In the genomic region with DNA sequence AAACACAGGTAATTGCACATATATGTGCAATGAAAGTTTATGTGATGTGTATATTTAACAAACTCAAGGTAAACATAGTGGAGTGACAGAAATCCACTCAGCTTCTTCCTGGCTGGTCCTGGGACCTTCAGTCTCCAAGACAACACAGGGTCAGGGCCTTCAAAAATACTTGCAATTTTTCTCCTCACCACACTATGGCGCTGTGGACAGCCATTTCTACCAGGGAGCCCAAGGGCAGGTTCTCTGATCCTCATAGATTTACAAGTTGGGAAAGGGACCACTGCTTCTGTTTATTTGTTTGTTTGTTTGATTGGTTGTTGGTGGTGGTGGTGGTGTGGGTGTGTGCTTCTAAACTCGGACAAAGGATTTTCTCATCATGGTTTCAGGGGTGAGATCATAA, we compare ENCODE assay signal across 9 mouse cellular contexts. TPM values are rescaled to one million over a fixed set of nuclear protein-coding genes. Genes with fewer than 3 reads are reported as not detected.
A peak's percentile ranks its signal among the peaks of the same experiment; 100 is the strongest.
DNase-seq lines count a peak whose midpoint lies in the region; ATAC-seq and TF ChIP-seq lines count a peak whose summit lies in the region.
"Had no signal": no experiment of that assay in that cellular context is flagged by ENCODE, and none has a peak within 500 bp of the region (broad histone marks: within the 10 kb centered on the region; RNA-seq: fewer than 3 reads in every experiment).

No protein-coding gene starts in this region.

- H3K27me3 ChIP-seq in forebrain, embryonic 16.5 days (replicated peaks; ENCODE audit: control insufficient read depth, insufficient read depth, low read length): peaks cover 9% of the 10 kb centered on the region

- no peaks in the 10 kb centered on the region for H3K36me3 ChIP-seq in forebrain, embryonic 16.5 days (ENCODE audit: control insufficient read depth, insufficient read depth)
- H3K36me3 ChIP-seq: neural tube, embryonic 12.5 days had no signal

- H3K4me1 ChIP-seq in forebrain, embryonic 16.5 days (replicated peaks; ENCODE audit: control insufficient read depth, insufficient read depth, low read length): peaks cover 12% of the 10 kb centered on the region

- DNase-seq in gastrocnemius, adult 2 months: peak; percentile 43
- DNase-seq in gastrocnemius, postnatal 25 days: no peak
- DNase-seq in thymus, postnatal 0 days (ENCODE audit: low spot score): peak; percentile 42
- no peak for DNase-seq in thymus, postnatal 36 days
- DNase-seq in neural tube, embryonic 10.5 days (ENCODE audit: extremely low spot score, low spot score): no peak
- DNase-seq in ovary, postnatal 36 days (ENCODE audit: low spot score): no peak

- 0 out of 2 replicates have a peak, but pooled peaks have one; percentile 45 for ATAC-seq in erythroblast, adult 5-6 weeks (replicated peaks; ENCODE audit: low FRiP score, poor library complexity, severe bottlenecking)
- no peak for ATAC-seq in forebrain, embryonic 16.5 days

- H3K4me3 ChIP-seq in gastrocnemius, adult 2 months: no peak overlapping the region
- H3K4me3 ChIP-seq in forebrain, embryonic 16.5 days (replicated peaks; ENCODE audit: low read length): no peak overlapping the region
- H3K4me3 ChIP-seq: neural tube, embryonic 12.5 days had no signal

- no peak overlapping the region for H3K9ac ChIP-seq in forebrain, embryonic 16.5 days (replicated peaks; ENCODE audit: low read depth, low read length)
- H3K9ac ChIP-seq: neural tube, embryonic 12.5 days had no signal

- H3K4me2 ChIP-seq in forebrain, embryonic 16.5 days (ENCODE audit: low read length): no peak overlapping the region
- H3K4me2 ChIP-seq: neural tube, embryonic 12.5 days had no signal

- WGBS in forebrain, embryonic 16.5 days: 8% methylated on average over 2 of the region's 2 CpGs

- intact Hi-C loops in gastrocnemius, adult 2 months (cut with DNase I): no loop called here

- H3K27ac ChIP-seq in gastrocnemius, adult 2 months: no peak overlapping the region
- H3K27ac ChIP-seq in forebrain, embryonic 16.5 days (ENCODE audit: low read length): no peak overlapping the region
- H3K27ac ChIP-seq: neural tube, embryonic 12.5 days had no signal

- TF ChIP-seq CTCF in gastrocnemius, adult 2 months (IDR thresholded peaks at IDR 0.05): peak; percentile 75

- no peaks in the 10 kb centered on the region for H3K9me3 ChIP-seq in forebrain, embryonic 16.5 days (ENCODE audit: control insufficient read depth, low read length)
- H3K9me3 ChIP-seq: neural tube, embryonic 12.5 days had no signal

RNA-seq across cellular contexts. Expression of gene Ascl5, which starts 3.2 kb away (rescaled TPM):
- total RNA-seq in gastrocnemius, adult 2 months (2021): not detected
- not detected for total RNA-seq in gastrocnemius, postnatal 25 days (2021)
- not detected in 2 replicates for polyA plus RNA-seq in thymus, postnatal 0 days (2015; fragmentation: Nextera tagmentation; extraction: Ambion mirVana)
- not detected in 2 replicates for total RNA-seq in erythroblast, adult 5-6 weeks (2015; ENCODE audit: low replicate concordance)
- not detected in 2 replicates for total RNA-seq in erythroblast, adult 5-6 weeks (2017; ENCODE audit: low replicate concordance)
- polyA plus RNA-seq in forebrain, embryonic 16.5 days (2015; fragmentation: Nextera tagmentation; extraction: Ambion mirVana): not detected in 2 replicates
- polyA plus RNA-seq: neural tube, embryonic 12.5 days had no signal

RNA-seq across cellular contexts. Expression of gene Cacna1s, which starts 5.1 kb away (rescaled TPM):
- total RNA-seq in gastrocnemius, adult 2 months (2021): 100 to 1,000 TPM; 779 to 840 TPM
- 100 to 1,000 TPM; 763 to 788 TPM for total RNA-seq in gastrocnemius, postnatal 25 days (2021)
- polyA plus RNA-seq in thymus, postnatal 0 days (2015; fragmentation: Nextera tagmentation; extraction: Ambion mirVana): 1.3 and 1.6 TPM in 2 replicates
- not detected in 2 replicates for total RNA-seq in erythroblast, adult 5-6 weeks (2015; ENCODE audit: low replicate concordance)
- not detected in 2 replicates for total RNA-seq in erythroblast, adult 5-6 weeks (2017; ENCODE audit: low replicate concordance)
- polyA plus RNA-seq in forebrain, embryonic 16.5 days (2015; fragmentation: Nextera tagmentation; extraction: Ambion mirVana): 0.32 and 0.54 TPM in 2 replicates

RNA-seq across cellular contexts. Expression of gene Tmem9, which starts 39.5 kb away (rescaled TPM):
- 1 to 10 TPM; 5.2 to 9.9 TPM for total RNA-seq in gastrocnemius, adult 2 months (2021)
- total RNA-seq in gastrocnemius, postnatal 25 days (2021): 1 to 10 TPM; 5.8 to 7.0 TPM
- 71.8 and 72.2 TPM in 2 replicates for polyA plus RNA-seq in thymus, postnatal 0 days (2015; fragmentation: Nextera tagmentation; extraction: Ambion mirVana)
- total RNA-seq in erythroblast, adult 5-6 weeks (2015; ENCODE audit: low replicate concordance): 17.9 and 24.5 TPM in 2 replicates
- total RNA-seq in erythroblast, adult 5-6 weeks (2017; ENCODE audit: low replicate concordance): 16.9 and 22.3 TPM in 2 replicates
- polyA plus RNA-seq in forebrain, embryonic 16.5 days (2015; fragmentation: Nextera tagmentation; extraction: Ambion mirVana): 141 and 146 TPM in 2 replicates

RNA-seq across cellular contexts. Expression of gene Igfn1, which starts 41.3 kb away (rescaled TPM):
- total RNA-seq in gastrocnemius, adult 2 months (2021): 10 to 100 TPM; 21.8 to 52.3 TPM
- 10 to 100 TPM in 1 of 2 experiments, 1 to 10 TPM in 1; 5.7 to 11.2 TPM for total RNA-seq in gastrocnemius, postnatal 25 days (2021)
- polyA plus RNA-seq in thymus, postnatal 0 days (2015; fragmentation: Nextera tagmentation; extraction: Ambion mirVana): 0.06 and 0.10 TPM in 2 replicates
- not detected in 2 replicates for total RNA-seq in erythroblast, adult 5-6 weeks (2015; ENCODE audit: low replicate concordance)
- not detected in 2 replicates for total RNA-seq in erythroblast, adult 5-6 weeks (2017; ENCODE audit: low replicate concordance)
- polyA plus RNA-seq in forebrain, embryonic 16.5 days (2015; fragmentation: Nextera tagmentation; extraction: Ambion mirVana): not detected in 2 replicates
- polyA plus RNA-seq: neural tube, embryonic 12.5 days had no signal

Comparison
In these comparisons a context has a peak if more than half of its experiments do, and no peak if none do; other contexts are left out.
1. DNase-seq: peak in gastrocnemius, adult 2 months (single experiment) and thymus, postnatal 0 days (single experiment); none in gastrocnemius, postnatal 25 days (single experiment), thymus, postnatal 36 days (0 of 2), neural tube, embryonic 10.5 days (single experiment) and ovary, postnatal 36 days (single experiment).
2. RNA of gene Cacna1s, which starts 5.1 kb away (total RNA-seq): 779 to 840 TPM in gastrocnemius, adult 2 months and 763 to 788 TPM in gastrocnemius, postnatal 25 days; not detected in erythroblast, adult 5-6 weeks; every median in the first group is over 100 times any median in the second.